Mouse (Mus musculus): ENCODE data around the gene Frmd7.

The Frmd7 gene

DNA sequence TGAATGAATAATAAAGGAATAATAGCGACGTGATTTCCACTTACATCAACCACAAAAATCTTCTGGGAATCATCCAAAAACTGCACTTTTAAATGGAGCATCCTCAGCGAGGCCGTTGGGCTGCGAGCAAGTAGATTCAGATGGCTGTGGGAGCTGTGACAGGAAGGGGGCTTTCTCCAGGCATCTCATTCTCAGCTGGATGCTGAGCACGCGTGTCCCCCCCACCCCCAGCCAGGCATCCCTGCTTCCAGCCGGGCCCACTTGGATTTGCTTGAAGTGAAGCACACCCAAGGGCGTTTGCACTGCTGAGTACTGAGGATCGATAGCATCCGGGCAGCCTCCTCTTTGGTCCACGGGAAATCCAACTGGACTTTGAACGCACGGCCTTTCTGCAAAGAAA lies at the start of gene Frmd7:
Gene Frmd7 (minus strand): TSS at position 101 of the 400 bp plus-strand sequence.
- no peak for DNase-seq

DNA sequence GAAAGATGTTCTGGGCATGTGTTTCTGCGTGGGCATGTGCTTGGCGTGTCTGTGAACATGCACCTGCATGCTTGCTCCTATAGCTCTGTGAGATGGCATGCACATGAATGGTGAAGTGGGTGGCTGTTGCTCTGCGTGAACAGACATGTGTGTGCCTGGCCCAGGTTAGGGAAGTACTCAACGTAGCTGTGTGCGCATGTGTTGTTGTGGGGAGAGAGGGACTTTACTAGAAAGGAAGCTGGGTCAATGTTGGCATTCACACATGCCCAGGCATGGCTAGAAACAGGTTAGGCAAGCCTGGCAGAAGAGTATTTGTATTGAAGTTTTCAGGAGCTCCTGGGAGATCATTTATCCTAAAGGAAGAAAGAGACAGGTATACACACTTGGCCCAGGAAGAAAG lies 48.8 kb upstream of the Frmd7 start:
- DNase-seq: no peak

DNA sequence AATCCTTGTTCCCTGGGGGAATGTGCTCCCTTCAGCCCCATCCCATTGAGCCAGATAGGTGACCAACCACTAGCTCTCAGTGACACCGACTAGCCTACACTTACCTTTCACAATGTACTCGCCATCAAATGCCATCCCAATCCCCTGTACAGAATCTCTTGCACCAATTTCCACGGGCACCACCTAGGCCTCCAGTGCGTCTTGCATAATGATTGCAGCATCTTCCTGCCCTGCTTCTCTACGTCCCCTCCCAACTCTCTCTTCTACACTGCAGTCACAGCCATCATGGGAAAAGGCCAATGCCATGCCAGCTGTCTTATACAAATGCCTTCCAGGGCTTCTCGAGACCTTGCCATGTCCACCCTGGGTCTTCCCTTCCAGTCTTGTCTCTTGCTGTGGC lies 47.4 kb upstream of the Frmd7 start:
- no peak for DNase-seq

DNA sequence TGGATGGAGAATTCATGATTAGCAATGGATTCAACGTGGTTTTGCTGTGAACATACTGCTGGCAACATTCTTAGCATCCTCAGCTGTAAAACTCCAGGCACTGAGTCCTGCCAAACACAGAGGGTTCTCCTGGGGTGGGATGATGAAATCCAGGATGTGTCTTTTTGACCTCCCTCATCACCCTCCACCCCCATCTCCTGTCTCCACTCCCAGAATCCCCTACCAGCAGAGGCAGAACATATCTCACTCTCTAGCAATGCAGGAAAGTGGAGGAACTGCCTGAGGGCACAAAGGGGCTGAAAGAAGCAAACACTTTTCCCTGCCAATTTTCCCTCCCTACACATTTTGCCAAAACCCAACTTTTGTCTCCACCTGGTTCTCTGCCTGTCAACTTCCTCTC lies 46.1 kb upstream of the Frmd7 start:
- no peak for DNase-seq

DNA sequence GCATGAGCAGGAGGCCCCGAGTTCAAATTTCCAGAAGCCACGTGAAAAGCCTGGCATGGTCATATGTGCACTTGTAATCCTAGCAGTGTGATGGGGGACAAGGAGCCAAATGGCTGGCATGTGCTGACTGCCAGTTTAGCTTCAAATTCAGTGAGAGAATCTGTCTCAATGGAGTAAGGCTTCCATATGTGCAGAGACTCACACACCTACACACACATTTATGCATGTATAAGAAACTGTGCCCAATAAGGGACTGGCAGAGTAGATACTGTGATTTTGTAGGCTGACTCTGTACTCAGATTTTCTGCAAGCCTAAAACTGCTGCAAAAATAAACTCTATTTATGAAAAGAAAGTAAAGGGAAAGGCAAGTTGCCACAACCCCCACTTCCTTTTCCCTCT lies 35.9 kb upstream of the Frmd7 start:
- no peak for DNase-seq

DNA sequence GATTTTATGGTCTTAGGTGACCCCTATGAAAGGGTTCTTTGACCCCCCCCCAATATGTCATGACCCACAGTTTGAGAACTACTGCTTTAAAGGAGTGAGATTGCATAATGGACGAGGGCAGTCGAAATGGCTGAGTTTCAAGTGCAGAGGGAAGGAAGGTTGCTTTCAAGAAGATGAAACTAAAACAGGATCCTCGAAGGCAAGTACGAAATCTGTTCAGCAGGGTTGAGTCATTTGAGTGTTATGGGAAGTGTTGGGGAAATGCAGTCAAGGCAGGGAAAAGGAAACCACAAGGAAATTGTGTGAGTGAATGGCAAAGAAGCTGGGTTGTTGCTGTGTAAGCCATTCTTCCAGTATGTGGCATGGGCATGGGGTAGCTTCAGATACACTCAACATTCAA lies 29.6 kb upstream of the Frmd7 start:
- no peak for DNase-seq

DNA sequence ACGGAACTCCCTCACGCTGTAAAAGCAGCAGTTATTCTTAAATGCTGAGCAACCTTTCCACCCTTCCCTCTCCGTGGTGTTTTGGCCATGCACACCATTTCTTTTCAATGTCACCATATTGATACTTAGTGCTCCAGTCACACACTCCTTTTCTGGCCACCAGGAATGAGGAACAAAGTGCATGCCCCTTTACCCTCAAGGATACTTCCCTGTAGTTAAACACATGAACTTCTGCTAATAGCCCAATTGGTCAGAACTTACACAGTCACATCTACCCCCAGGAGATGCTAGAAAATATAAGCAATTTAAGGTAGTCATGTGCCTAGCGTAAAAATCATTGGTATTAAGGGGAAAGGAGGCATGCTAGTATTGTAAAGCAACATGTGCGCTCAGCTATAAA lies 27.4 kb upstream of the Frmd7 start:
- DNase-seq: no peak

DNA sequence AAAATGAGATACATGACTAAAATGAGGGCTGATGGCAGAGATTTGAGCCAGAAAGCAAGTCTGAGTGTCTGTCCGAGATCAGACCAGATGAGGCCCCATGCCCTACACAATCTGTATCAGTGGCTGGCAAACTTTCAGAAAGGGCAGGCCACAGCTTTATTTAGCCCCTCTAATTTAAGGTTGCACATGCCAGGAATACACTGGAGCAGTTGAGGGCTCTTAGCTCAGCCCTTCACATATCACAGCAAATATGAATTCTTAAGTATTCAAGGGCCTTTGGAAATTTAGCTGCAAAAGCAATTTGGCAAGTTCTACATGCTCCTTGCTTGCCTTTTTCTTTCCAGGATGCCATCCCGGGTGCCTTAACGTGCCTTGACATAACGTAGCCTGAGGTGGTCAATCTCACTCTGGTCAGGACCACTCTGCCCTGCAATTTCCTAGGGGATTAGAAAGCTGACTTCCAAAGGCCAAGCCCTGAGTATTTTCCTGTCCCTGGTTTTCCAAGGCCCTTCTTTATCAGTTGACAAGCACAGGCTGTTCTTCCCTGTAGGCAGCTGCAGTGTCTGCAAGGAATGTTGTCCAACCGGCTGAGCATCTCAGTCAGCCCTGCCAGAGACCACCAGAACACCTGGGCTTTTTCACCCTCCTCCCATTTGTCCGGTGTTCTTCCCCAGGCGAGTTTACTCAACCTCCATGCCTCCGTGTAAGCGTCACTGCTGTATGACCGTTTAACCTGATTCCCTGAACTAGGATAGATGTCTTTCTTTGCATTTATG lies 25.8 kb upstream of the Frmd7 start:
- no peak for DNase-seq

DNA sequence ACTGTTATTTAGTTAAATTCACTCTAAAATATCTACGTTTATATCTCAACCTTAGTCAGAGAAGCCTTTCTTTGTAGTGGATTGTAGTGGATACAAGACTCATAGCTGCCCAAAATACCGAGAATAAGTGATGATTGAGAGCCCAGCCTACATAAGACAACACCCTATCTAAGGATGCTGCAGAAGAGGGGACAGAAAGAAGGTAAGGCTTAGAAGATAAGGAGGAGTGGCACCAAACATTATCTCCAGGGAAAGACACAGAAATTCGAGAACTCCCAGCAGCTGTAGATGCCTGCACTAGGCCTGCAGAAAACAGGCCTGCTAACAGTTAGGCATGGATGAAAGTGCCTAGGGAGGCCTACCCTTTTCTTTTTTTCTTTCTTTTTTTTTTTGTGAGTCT lies 22.6 kb upstream of the Frmd7 start:
- no peak for DNase-seq

DNA sequence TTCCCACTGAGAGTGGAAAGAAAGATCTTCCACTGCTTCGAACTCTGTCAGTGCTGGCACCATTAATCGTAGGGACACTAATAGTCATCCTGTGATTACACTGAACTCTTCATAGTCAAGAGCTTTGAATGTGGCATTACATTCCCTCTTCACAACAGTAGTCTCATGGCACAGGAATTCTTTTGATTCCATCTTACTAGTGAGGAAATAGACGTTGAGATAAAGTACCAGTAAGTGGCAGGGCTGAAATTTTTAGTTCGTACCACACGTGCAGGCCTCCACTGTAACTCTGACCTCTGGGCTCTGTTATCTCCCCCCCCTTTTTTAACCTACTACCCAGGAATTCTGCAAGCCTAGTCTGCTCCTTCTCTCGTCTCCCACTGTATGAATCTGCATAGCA lies 20.4 kb upstream of the Frmd7 start:
- no peak for DNase-seq

DNA sequence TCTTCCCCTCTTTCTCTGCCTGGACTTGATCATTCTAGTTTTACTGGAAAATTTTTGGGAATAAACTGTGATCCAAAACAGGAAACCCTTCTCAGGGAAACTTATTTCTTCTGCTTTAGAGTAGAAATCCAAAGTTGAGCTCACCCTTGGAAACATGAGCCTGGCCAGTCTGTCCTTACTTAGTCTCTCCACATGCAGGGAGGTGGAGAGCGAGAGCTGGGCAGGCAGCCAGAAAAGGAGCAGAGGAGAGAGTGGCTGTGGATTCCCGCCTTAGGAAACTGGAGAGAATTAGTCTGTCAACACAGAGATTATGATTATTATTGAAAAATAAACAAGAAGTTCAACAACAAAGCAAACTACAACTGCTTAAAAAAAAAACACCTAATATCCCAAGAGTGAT lies 6.1 kb upstream of the Frmd7 start:
- DNase-seq: no peak

DNA sequence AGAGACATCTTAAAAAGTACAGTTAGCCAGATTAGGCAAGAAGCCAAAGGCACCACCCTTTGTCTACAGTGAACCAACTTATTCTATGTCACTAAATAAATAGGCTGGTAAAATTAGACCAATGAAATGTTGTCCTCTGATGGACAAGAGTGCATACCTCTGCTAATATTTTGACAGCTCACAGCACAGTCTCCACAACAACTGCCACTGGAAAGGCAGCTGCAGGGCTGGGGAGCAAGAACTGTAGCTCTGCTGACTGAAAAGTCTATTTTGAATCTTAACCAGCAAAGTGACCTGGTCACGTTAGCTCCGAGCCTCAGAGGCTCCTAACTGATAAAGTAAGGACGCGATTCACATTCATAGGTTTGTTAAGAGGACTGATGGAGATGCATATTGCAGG lies 5.6 kb upstream of the Frmd7 start:
- no peak for DNase-seq

DNA sequence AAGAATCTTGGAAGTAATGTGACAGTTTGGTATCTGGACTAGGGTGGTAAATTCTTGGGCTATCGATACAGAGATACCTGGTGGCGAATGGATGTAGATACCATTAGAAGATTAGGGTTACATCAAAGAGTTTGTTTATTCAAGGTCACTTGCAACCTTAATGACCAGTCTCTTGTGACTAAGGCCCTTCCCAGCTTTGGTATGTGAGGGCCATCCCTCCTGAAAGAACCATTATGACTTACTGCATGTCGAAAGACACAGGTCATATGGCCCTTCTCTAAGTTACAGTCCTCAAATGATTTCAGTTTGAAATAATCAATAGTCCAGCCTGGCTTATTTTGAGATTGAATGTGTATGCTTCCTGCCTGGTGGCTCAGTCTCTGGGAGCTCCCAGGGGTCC lies 5.4 kb downstream of the Frmd7 start:
- DNase-seq: no peak

DNA sequence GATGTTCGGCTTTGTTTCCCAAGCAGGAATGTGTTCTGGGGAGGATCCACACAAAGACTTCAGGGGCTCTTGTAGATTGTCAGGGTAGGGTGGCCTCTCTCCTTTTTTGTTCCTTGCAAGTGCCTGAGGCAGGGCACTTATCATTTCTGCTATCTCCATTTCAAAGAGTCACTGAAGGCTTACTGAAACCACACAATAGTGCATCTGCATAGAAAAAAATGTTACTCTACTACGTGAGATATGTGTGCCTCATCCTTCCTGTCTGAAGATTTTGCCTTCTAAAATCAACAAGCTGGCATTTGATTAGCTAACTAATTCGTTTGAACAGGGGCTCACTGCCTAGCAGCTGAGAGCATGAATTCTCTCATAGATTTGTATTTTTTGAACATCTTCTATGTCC lies 12.2 kb downstream of the Frmd7 start:
- DNase-seq: peak; percentile 12

DNA sequence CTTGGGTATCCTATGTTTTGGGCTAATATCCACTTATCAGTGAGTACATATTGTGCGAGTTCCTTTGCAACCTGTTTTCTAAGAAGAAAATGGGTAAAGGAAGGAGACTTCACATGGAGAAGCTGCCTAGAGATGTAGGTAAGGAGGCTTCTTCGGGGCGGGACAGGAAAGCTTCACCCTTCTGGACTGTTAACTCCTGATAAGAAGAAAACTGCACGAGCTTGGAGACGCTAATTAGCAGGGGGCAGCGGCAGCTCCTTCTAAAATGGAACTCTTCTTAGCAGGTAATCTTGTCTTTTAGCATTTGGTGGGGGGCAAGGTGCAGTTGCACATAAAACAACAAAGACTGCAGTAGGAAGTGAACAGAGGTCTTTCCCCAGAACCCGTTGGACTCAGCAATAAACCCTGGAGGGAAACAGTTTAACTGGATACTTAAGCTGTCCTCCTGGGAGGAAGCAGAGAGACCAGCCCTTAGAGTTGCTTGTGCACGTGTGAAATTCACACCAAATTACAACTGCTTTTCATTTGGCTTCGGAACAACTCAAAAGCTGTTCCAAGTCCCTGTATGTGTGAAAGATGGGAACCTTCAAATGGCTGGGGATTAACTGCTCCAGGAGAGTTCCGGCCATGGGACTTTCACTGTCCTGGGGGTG lies 15.5 kb downstream of the Frmd7 start:
- DNase-seq: no peak

DNA sequence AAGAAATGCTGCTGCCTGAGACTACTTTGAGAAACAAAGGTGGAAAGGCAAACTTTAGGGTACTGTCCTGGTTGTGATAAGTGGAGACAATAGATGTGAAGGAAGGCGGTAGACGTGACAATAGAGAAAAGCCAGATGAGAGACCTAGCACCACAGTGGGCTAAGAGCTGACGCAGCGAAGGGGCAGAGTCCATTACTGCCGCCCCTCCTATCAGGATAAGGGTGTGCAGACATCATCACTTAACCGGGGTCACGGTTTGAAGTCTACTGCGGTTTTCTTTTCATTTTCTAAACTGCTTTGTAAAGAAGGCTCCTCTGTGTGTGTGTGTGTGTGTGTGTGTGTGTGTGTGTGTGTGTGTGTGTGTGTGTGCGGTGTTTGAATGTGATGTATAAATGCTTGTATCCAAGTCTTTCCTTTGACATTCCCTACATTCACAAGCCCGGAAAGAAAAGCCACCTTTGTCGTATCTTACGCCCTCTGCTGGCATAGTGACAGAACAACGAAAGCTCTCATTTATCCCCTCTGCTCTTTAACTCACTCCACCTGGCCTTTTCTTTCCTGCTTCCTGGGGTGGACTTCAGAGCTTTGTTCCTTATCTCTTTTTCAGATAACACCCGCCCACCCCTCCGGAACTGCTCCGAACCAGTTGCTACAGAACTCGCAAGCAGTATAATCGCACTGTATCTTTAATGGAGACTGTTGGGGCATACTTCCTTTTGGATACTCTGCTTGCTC lies 17.7 kb downstream of the Frmd7 start:
- DNase-seq: peak; percentile 16

DNA sequence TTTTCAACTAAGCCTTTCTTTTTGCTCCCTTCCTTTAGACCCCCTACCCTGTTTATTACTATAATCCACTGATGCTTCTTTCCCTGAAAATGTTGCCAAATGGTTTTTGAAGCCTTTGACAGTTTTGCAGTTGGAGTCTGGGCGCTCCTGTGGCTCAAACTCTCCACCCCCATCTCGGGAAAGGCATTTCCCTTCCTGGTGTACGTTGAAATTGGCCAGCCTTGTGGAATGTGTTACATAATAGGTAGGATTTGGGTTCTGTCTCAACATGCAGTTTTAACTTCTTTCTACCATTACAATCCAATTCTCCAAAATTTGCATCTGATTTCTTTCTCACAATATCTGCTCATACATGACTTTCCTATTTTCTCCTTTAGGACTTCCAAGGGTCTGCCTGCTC lies 23.8 kb downstream of the Frmd7 start:
- no peak for DNase-seq

DNA sequence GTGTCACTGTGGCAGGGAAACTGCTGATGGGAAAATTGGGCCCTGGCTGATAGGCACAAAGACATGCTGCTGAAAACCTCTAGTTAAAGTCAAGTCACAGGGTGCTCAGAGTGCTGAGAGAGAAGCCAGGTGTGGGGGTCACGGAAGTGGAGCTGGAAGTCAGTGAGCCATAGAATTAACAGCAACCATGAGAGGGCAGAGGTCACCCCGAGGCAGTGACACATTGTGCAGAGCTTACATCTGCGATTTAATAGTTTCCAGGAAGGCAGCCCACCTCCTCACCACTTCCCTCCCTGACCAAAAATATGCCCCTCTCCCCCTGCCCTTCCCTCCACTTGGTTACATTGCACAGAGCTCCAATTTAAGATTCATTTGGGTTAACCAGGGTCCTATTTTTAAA lies 25.1 kb downstream of the Frmd7 start:
- no peak for DNase-seq

DNA sequence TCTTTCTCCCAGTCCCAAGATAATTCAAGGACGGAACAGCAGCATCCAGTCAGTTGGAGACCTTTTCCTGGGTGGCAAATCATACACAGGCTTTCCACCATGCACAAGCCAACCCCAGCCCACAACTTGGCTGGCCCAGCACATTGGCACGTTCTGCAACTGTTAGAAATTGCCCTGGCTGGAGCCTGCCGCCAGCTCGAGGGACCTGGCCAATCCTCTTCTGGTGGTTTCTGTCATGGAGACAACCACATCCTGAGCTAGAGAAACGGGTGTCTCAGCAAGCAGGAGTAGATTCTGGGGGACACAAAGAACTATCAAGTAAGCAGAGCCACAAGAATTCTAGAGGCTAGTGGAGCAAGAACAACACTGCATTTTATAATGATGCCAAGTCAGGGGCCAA lies 32.6 kb downstream of the Frmd7 start:
- DNase-seq: no peak

DNA sequence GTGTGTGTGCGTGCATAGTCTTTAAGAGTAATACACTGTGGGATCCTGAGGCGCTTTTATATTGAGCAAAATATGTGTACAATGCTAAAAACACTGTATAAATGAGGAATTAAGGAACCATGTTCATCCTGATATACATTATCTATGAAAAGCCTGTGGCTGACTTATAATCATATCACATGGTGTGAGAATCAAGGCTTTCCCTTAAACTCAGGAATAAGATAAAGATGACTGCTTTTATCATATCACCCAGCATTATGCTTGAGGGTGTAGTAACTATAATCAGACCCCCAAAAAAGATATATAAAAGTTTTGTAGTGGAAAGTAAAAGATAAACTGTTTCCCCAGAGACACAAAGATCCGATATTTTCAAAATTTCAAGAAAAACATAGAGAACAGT lies 39.0 kb downstream of the Frmd7 start:
- DNase-seq: no peak

DNA sequence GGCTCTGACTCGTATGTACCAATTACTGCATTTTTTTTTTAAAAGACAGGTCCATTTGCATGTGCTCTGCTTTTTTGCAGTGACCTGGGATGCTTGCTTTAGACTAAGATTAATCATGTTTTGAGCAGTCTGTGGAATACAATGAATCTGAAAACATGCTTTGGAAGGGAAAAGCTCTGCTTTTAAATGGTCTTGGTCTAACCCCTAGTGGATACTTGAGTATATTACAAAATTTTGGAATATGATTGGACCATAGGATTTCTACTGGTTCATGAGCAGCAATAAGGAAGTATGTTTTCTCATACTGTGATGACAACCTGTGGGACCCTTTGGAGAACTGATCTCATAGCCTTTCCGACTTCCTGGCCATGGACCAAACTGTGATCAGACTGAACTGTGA lies 54.5 kb downstream of the Frmd7 start:
- DNase-seq: no peak

DNA sequence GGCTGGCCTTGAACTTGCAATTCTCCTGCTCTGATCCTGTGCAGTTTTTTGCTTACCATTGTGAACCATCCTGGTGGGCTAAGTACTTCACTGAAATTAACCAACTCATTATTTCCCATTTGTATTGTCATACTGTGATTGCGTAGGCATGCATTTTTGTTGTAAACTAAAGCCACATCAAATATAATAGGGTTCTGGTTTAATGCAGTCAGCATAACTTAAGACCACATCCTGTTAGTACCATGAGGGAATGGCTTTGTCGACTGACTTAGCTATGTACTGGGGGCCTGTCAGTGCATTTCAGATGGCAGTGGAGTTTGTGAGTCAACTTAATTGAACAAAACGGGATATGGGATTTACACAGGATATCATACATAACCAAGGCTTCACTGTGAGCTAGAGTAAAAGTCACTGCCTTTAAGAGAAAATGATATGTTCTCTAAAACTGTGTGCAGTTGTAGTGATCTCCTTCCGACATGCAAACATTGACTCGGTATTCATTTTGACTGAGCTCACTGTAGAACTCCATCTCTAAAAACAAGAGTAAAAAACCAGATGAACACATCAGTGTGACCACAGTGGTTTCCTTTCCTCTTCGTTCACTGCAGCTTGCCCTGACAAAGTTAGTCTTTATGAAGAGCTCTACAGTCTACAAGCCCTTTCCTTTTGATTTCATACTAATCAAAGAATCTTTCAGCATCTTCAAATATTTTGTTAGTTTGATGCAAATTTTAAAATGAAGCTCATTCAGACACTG lies 68.1 kb downstream of the Frmd7 start:
- peak; percentile 4 for DNase-seq

DNA sequence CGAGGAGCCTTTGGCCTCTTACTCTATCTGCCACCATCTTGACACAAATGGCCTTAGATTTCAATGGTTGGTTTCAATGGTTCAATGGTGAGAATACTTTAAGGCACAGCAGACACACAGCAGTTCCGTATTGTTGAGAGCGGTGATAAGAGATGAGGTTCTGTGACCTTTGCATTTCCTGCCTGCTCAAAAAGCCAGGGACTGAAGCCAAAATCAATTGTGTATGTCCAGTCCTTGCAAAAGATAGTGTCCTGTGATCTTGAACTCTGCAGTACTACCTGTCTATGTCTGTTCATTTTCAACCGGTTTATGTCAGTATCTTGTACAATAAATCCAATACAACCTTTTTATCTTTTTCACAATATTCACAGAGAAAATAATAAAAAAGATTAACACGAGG lies 77.8 kb downstream of the Frmd7 start:
- no peak for DNase-seq

DNA sequence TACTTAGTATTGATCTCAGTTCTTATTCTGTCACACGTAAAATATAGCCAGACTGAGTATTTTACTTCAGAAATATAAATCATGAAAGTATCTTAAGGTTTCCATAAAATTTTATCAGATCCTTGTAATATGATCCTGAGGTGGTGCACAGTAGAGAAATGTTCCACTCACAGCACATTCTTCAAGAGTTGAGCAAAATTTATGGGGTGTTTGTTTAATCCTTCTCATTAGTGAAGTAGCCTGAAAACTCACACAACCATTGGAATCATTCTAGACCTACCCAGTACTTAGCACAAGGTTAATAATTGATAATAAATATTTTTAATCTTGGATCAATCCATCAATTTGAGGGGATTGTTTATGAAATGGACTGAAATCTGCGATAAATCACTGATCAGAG lies 78.7 kb downstream of the Frmd7 start:
- no peak for DNase-seq
